Mouse (Mus musculus): Measurements from ENCODE around the gene Sqstm1. TPM values are rescaled to one million over a fixed set of nuclear protein-coding genes. Genes with fewer than 3 reads are reported as not detected.

Gene Sqstm1
- polyA plus RNA-seq, 1 experiment from 2014 or later, result 213 TPM

DNA sequence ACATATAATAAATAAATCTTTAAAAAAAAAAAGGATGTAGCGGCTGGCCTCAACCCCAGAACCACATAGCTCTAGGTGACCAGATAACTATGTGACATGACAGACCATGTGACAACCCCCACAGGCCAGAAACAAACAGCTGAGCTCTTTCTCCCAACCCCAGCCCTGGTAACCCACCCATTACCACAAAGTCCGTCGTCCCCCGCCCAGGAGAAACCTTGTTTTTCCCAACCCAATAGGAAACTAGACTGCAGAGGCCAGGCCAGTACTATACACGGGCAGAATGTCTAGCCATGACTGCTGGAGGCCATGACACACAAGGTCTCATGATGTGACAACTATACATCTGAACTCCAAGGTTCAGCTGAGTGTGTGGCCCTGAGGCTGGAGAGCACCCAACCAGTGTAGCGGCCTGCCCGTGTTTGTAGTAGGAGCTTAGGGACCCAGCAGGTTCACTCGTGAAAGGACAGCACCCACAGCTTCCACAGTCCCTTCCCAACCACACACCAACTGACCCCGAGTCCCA lies 7.3 kb downstream of the Sqstm1 start:
- ATAC-seq (replicated peaks; ENCODE audit: insufficient number of reproducible peaks, insufficient read depth, low FRiP score, low read depth), result no peak
- H3K36me3 ChIP-seq, result peaks cover 93% of the 10 kb centered on the region
- H3K27ac ChIP-seq, result no peak overlapping the region
- H3K4me1 ChIP-seq (replicated peaks), result peaks cover 9% of the 10 kb centered on the region
- 90% methylated on average over 9 of the region's 9 CpGs for WGBS
- H3K4me3 ChIP-seq, result no peak overlapping the region
- H3K4me2 ChIP-seq, result no peak overlapping the region
- no peaks in the 10 kb centered on the region for H3K9me3 ChIP-seq (replicated peaks)
- H3K27me3 ChIP-seq, result no peaks in the 10 kb centered on the region
- H3K9ac ChIP-seq, result no peak overlapping the region

DNA sequence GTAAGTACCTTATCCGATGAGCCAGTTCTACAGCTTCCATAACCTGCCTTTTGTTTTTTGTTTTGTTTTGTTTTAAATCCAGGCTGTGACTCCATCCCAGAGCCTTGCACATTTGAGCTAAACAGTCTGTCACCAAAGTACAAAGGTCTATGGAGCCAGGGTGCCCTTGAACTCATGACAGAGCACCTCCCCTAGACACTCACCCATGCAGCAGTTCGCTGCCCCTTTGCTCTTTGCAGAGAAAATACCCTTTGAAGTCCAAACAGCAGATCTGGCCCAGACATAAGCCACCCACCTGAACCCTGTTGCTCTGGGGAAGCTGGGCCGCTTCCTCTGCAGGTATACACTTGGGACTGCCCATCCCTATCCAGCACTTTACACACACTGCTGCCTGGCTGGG lies 9.0 kb downstream of the Sqstm1 start:
- Histone ChIP-seq H3K36me3 (peaks cover 90% of the 10 kb centered on the region), H3K27me3 (no peaks in the 10 kb centered on the region), H3K9ac (no peak overlapping the region), H3K4me3 (no peak overlapping the region), H3K4me1 (replicated peaks) (peaks cover 4% of the 10 kb centered on the region; the same call in 1 of the 2 replicates), H3K4me2 (no peak overlapping the region), H3K9me3 (replicated peaks) (no peaks in the 10 kb centered on the region), H3K27ac (no peak overlapping the region)
- 91% methylated on average over 3 of the region's 3 CpGs for WGBS
- no peak for ATAC-seq (replicated peaks; ENCODE audit: insufficient number of reproducible peaks, insufficient read depth, low FRiP score, low read depth)

DNA sequence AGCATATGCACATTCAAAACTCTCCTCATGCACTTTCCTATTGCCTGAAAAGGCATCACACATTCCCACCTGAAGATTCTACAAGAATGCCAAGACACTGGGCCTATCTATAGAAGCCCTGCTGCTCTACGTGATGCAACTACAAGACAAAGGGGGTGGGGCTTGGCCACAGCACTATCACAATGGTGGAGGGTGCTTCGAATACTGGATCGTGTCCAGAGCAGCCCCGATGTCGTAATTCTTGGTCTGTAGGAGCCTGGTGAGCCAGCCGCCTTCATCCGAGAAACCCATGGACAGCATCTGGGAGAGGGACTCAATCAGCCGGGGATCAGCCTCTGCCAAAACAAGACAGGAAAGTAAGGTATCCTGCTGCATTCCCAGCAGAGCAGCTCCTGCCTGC lies 10.0 kb downstream of the Sqstm1 start:
- Histone ChIP-seq H3K9ac (no peak overlapping the region), H3K4me1 (replicated peaks) (peaks cover 4% of the 10 kb centered on the region; the same call in 1 of the 2 replicates), H3K4me3 (no peak overlapping the region), H3K27me3 (no peaks in the 10 kb centered on the region), H3K27ac (no peak overlapping the region), H3K9me3 (replicated peaks) (no peaks in the 10 kb centered on the region), H3K4me2 (no peak overlapping the region), H3K36me3 (peaks cover 80% of the 10 kb centered on the region)
- WGBS, result 60% methylated on average over 8 of the region's 8 CpGs
- no peak for ATAC-seq (replicated peaks; ENCODE audit: insufficient number of reproducible peaks, insufficient read depth, low FRiP score, low read depth)

DNA sequence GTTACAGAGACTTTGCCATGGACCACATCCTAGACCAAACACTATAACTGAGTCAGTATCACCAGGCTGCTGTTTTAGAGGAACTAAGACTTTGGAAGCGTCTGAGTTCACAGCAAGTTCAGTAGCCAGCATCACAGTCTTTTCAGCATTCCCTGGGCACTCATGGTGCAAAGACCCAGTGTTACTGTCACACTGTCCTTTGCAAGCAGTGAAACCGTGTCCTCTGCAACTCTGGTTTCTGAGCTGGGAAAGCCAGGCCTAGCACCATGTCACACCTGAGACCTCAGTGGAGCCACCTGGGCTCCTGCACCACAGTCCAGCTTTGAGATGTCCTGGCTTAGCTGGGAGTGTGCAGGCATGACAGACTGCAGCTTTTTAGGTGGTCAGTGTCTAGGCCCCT lies 11.7 kb downstream of the Sqstm1 start:
- H3K4me2 ChIP-seq, result no peak overlapping the region
- no peak for ATAC-seq (replicated peaks; ENCODE audit: insufficient number of reproducible peaks, insufficient read depth, low FRiP score, low read depth)
- H3K36me3 ChIP-seq, result peaks cover 64% of the 10 kb centered on the region
- no peak overlapping the region for H3K4me3 ChIP-seq
- WGBS, result 79% methylated on average over 2 of the region's 2 CpGs
- no peaks in the 10 kb centered on the region for H3K27me3 ChIP-seq
- no peak overlapping the region for H3K27ac ChIP-seq
- no peak overlapping the region for H3K9ac ChIP-seq
- H3K4me1 ChIP-seq (replicated peaks), result peaks cover 4% of the 10 kb centered on the region; the same call in 1 of the 2 replicates
- H3K9me3 ChIP-seq (replicated peaks), result no peaks in the 10 kb centered on the region

DNA sequence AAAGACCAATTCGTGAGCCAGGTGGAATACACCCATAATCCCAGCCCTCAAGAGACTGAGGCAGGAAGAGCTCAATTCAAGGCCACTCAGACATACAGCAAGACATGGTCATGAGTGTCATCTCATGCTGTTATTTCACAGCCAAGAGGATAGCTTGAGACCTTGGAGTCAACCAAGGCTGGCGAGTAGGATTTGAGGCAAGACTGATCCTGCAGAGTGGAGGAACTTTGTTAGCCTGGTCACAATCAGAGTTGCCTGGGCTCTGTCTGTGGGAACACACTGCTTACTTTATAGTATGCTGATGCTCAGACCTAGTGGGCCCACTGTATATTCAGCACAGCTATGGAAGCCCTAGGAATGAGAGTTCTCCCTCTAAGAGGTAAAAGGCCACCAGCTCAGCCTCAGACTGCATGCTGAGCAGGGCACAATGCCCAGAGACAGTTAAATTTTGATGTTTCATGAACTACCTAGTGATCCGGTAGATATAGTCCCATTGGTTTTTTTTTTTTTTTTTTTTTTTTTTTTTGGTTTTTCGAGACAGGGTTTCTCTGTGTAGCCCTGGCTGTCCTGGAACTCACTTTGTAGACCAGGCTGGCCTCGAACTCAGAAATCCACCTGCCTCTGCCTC lies 12.3 kb downstream of the Sqstm1 start:
- 89% methylated on average over 4 of the region's 5 CpGs for WGBS
- Histone ChIP-seq H3K27me3 (no peaks in the 10 kb centered on the region), H3K36me3 (peaks cover 61% of the 10 kb centered on the region), H3K27ac (no peak overlapping the region), H3K4me1 (replicated peaks) (peaks cover 4% of the 10 kb centered on the region; the same call in 1 of the 2 replicates), H3K9ac (no peak overlapping the region), H3K9me3 (replicated peaks) (no peaks in the 10 kb centered on the region), H3K4me2 (no peak overlapping the region), H3K4me3 (no peak overlapping the region)
- ATAC-seq (replicated peaks; ENCODE audit: insufficient number of reproducible peaks, insufficient read depth, low FRiP score, low read depth), result no peak

DNA sequence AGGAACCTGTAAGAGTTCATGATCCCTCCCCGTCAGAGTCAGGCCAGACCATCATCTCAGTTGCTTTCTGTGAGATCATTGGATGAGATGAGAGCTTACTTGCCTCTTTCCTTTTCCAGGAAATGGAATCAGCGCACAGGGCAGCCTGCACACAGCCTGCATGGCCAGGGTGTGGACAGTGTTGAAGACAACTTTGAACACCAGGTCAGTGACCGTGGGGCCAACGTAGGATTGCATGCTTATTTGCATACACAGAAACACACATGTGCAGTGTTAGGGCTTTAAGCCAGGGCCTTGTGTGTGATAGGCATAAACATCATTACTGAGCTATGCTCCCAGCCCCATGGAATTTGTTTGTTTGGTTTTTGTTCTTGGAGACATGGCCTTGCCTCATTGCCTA lies 13.1 kb downstream of the Sqstm1 start:
- Histone ChIP-seq H3K9ac (no peak overlapping the region), H3K4me2 (no peak overlapping the region), H3K4me3 (no peak overlapping the region), H3K36me3 (peaks cover 52% of the 10 kb centered on the region), H3K27ac (no peak overlapping the region), H3K9me3 (replicated peaks) (no peaks in the 10 kb centered on the region), H3K4me1 (replicated peaks) (peaks cover 4% of the 10 kb centered on the region; the same call in 1 of the 2 replicates), H3K27me3 (no peaks in the 10 kb centered on the region)
- no peak for ATAC-seq (replicated peaks; ENCODE audit: insufficient number of reproducible peaks, insufficient read depth, low FRiP score, low read depth)
- WGBS, result 86% methylated on average over 4 of the region's 4 CpGs

DNA sequence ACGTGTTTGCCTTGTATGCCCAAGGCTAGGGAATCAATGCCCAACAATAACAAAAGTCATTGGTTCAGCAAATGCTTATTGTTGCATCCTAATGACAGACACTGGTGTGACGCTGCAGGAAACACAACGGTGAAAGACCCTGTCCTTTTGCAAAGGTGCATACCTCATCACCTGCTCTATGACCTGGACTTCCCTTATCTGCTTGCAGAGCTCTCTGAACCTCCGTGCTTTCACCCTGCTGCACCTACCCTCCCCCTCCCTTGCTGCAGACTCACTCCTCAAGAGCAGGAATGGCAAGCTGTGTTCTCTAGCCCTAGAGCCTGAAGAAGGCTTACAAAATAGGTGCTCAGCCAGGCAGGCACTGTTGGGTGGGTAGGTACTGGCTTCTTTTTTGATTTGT lies 15.8 kb downstream of the Sqstm1 start:
- H3K9ac ChIP-seq, result no peak overlapping the region
- no peak for ATAC-seq (replicated peaks; ENCODE audit: insufficient number of reproducible peaks, insufficient read depth, low FRiP score, low read depth)
- 66% methylated on average over 4 of the region's 4 CpGs for WGBS
- no peak overlapping the region for H3K4me3 ChIP-seq
- no peak overlapping the region for H3K4me2 ChIP-seq
- H3K27ac ChIP-seq, result no peak overlapping the region
- H3K36me3 ChIP-seq, result peaks cover 25% of the 10 kb centered on the region
- H3K27me3 ChIP-seq, result no peaks in the 10 kb centered on the region
- H3K9me3 ChIP-seq (replicated peaks), result no peaks in the 10 kb centered on the region
- no peaks in the 10 kb centered on the region for H3K4me1 ChIP-seq (replicated peaks)

DNA sequence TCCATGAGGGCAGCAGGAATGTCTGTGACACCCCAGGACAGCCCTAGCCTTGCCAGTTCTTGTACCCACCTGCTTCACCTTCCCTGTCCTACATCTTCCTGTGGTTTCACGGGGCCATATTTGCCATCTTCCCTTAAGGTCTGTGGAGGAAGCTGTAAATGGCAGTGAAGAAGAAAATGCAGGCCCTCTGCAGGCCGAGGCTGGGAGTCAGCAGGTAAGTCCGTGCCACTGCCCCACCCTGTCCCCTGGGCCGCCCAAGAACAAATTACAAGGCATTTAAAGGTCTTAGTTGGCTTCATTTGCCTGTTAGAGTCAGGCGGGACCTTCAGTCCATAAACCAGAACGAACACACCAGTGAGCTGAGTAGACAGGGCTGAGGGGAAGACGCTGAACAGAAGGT lies 16.6 kb downstream of the Sqstm1 start:
- 79% methylated on average over 7 of the region's 7 CpGs for WGBS

DNA sequence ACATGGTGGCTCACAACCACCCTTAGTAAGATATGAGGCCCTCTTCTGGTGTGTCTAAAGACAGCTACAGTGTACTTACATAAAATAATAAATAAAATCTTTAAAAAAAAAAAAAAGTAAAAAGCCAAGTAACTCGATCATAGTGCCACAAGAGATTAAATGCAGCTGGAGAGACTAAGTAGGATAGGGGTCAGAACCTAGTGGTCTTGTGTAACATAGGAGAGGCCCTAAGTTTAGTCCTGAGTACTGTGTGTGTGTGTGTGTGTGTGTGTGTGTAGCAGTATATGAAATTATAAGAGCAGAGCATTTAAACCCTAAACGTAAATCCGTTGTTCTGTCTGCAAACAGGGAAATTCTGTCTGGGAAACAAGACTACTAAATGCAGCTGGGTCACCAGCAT lies 18.3 kb downstream of the Sqstm1 start:
- Histone ChIP-seq H3K9me3 (replicated peaks) (no peaks in the 10 kb centered on the region), H3K4me3 (no peak overlapping the region), H3K9ac (no peak overlapping the region), H3K27me3 (no peaks in the 10 kb centered on the region), H3K4me1 (replicated peaks) (no peaks in the 10 kb centered on the region), H3K36me3 (peaks cover 2% of the 10 kb centered on the region; the same call in 1 of the 2 replicates), H3K27ac (no peak overlapping the region), H3K4me2 (no peak overlapping the region)
- 86% methylated on average over 3 of the region's 3 CpGs for WGBS
- ATAC-seq (replicated peaks; ENCODE audit: insufficient number of reproducible peaks, insufficient read depth, low FRiP score, low read depth), result no peak

More for the DNA sequence above, 16.6 kb downstream of the Sqstm1 start:
- Histone ChIP-seq H3K4me2 (no peak overlapping the region), H3K9me3 (replicated peaks) (no peaks in the 10 kb centered on the region), H3K4me1 (replicated peaks) (no peaks in the 10 kb centered on the region), H3K27me3 (no peaks in the 10 kb centered on the region), H3K9ac (no peak overlapping the region), H3K4me3 (no peak overlapping the region), H3K27ac (no peak overlapping the region), H3K36me3 (peaks cover 18% of the 10 kb centered on the region)
- no peak for ATAC-seq (replicated peaks; ENCODE audit: insufficient number of reproducible peaks, insufficient read depth, low FRiP score, low read depth)

DNA sequence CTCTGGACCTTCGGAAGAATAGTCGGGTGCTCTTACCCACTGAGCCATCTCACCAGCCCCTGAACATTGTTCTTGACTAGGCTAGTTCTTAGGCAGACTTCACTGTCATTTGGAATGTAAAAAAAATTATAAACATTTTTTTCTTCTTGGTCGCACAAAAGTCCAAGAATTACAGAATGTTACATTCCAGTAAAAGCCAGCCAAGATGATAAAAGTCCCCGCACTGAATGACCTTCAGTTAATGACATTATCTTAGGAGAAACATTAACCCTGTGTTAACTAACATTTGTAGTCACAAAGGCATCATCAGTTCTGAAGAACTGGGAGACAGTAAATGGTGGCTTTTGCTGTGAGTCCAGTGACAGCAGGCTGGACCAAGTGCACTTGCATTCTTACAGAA lies 20.3 kb downstream of the Sqstm1 start:
- Histone ChIP-seq H3K4me3 (no peak overlapping the region), H3K4me1 (replicated peaks) (no peaks in the 10 kb centered on the region), H3K4me2 (no peak overlapping the region), H3K36me3 (no peaks in the 10 kb centered on the region), H3K27me3 (no peaks in the 10 kb centered on the region), H3K9me3 (replicated peaks) (no peaks in the 10 kb centered on the region), H3K27ac (no peak overlapping the region), H3K9ac (no peak overlapping the region)
- WGBS, result 65% methylated on average over 4 of the region's 4 CpGs
- ATAC-seq (replicated peaks; ENCODE audit: insufficient number of reproducible peaks, insufficient read depth, low FRiP score, low read depth), result no peak

DNA sequence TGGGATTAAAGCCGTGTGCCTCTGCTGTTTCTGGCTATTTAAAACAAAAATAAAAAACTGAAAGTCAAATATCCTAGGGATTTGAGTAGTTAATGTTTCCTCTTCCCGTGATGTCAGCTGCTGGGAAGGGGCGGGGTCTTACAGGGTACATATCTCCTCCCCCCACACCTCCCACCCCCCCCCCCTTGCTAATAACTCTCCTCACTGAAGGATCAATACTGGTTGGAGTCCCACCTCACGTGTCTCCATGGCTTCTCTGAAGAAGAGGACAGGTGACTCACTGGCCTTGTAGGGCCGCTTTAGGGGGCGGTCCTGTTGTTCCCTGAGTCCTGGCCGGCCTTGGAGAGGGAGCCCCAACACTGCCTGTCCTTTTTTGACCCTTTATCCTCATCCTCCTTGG lies 21.9 kb downstream of the Sqstm1 start:
- no peak for ATAC-seq (replicated peaks; ENCODE audit: insufficient number of reproducible peaks, insufficient read depth, low FRiP score, low read depth)
- 78% methylated on average over 7 of the region's 7 CpGs for WGBS
- no peak overlapping the region for H3K27ac ChIP-seq

DNA sequence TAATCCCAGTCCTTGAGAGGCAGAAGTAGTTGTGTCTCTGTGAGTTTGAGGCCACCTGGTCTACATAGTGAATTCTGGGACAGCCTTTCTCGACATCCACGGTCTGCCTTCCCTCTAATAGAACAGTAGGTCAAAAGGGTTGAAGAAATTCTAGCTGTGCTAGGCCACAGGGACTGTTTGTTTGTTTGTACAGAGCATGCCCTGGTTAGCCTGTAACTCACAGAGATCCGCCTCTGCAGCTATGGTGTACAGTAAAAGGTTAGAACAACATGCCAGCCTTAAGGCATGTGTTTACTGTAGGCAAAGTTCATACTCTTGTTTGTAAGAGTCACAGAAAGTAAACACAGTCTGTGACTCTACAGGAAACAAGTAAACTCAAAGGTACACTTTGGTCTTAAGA lies 25.8 kb downstream of the Sqstm1 start:
- peaks cover 8% of the 10 kb centered on the region; the same call in 1 of the 2 replicates for H3K4me1 ChIP-seq (replicated peaks)
- no peaks in the 10 kb centered on the region for H3K27me3 ChIP-seq
- no peaks in the 10 kb centered on the region for H3K9me3 ChIP-seq (replicated peaks)
- H3K4me3 ChIP-seq, result no peak overlapping the region
- H3K4me2 ChIP-seq, result no peak overlapping the region
- H3K9ac ChIP-seq, result no peak overlapping the region
- no peaks in the 10 kb centered on the region for H3K36me3 ChIP-seq
- WGBS, result 81% methylated on average over 3 of the region's 3 CpGs
- ATAC-seq (replicated peaks; ENCODE audit: insufficient number of reproducible peaks, insufficient read depth, low FRiP score, low read depth), result no peak
- H3K27ac ChIP-seq, result no peak overlapping the region

More for the DNA sequence above, 21.9 kb downstream of the Sqstm1 start:
- Histone ChIP-seq H3K4me3 (no peak overlapping the region), H3K36me3 (no peaks in the 10 kb centered on the region), H3K9me3 (replicated peaks) (no peaks in the 10 kb centered on the region), H3K4me1 (replicated peaks) (0 out of 2 replicates have a peak, but pooled peaks cover 3% of the 10 kb centered on the region), H3K4me2 (no peak overlapping the region), H3K9ac (no peak overlapping the region), H3K27me3 (no peaks in the 10 kb centered on the region)

All from heart, embryonic 15.5 days (tissue).